Mouse (Mus musculus): ENCODE results near the gene Tbc1d22a. TPM values are rescaled to one million over a fixed set of nuclear protein-coding genes. Genes with fewer than 3 reads are reported as not detected.

Tbc1d22a gene
- polyA plus RNA-seq, 1 experiment, result 28.1 TPM

DNA sequence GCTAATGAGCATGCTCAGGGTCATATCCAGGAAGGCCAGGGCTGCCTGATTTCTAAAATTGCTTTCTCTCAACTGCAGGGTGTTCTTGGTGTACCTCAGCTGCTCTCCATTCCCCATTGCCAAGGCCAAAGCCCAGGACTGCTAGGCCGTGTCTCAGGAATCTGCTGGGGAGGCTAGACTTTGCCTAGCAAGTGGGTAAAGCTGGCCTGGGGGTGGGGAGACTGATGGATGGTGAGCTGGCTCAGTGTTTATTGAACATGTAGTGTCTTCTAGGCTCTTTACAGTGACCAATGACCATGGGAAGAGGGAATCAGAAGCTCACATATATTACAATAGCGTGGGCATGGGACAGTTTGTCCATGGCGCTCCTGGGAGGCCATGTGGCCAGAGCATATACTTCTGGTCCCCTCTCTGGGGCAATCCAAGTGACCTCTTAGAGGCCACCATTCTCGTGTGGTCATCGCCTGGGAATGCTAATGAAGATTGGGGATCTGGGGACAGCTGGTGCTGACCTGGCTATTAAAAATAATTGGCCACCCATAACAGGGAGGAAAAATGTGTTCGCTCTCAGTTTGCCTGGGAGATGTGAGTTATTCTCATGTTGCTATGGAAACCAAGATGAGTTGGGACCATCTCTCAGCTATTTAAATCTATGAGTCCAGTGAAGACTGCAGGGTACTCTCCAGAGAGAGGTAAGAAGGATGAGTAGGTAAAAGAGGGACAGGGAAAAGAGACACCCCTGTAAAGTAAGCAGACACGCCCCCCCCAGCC is 294.3 kb downstream of the Tbc1d22a start:
- no peaks in the 10 kb centered on the region for H3K4me1 ChIP-seq (ENCODE audit: control insufficient read depth, insufficient read depth, insufficient read length)
- 85% methylated on average over 7 of the region's 7 CpGs for WGBS
- DNase-seq (ENCODE audit: low read depth in 1 of 2, low spot score in 2 of 2), result peak in 1 of 2 experiments; percentile 1
- H3K4me3 ChIP-seq (ENCODE audit: extremely low read depth, insufficient read depth, insufficient read length), result no peak overlapping the region
- H3K36me3 ChIP-seq (ENCODE audit: control insufficient read depth, insufficient read depth, low read length), result no peaks in the 10 kb centered on the region
- H3K27me3 ChIP-seq (ENCODE audit: control insufficient read depth, insufficient read depth, low read length), result no peaks in the 10 kb centered on the region
- no peak overlapping the region for H3K27ac ChIP-seq (ENCODE audit: insufficient read depth, low read length)
- no peak for TF ChIP-seq POLR2A (IDR thresholded peaks at IDR 0.05; ENCODE audit: low read depth, low read length)
- TF ChIP-seq CTCF (IDR thresholded peaks at IDR 0.05; ENCODE audit: extremely low read depth, insufficient read depth, insufficient read length, insufficient replicate concordance), result no peak

GRCm38 (mm10) chr15:86509601-86510000 is 295.3 kb downstream of the Tbc1d22a start:
- no peak for DNase-seq (ENCODE audit: low read depth in 1 of 2, low spot score in 2 of 2)
- TF ChIP-seq POLR2A (IDR thresholded peaks at IDR 0.05; ENCODE audit: low read depth, low read length) (no peak), CTCF (IDR thresholded peaks at IDR 0.05; ENCODE audit: extremely low read depth, insufficient read depth, insufficient read length, insufficient replicate concordance) (no peak)
- Histone ChIP-seq H3K27ac (ENCODE audit: insufficient read depth, low read length) (no peak overlapping the region), H3K4me3 (ENCODE audit: extremely low read depth, insufficient read depth, insufficient read length) (no peak overlapping the region), H3K4me1 (ENCODE audit: control insufficient read depth, insufficient read depth, insufficient read length) (no peaks in the 10 kb centered on the region), H3K36me3 (ENCODE audit: control insufficient read depth, insufficient read depth, low read length) (no peaks in the 10 kb centered on the region), H3K27me3 (ENCODE audit: control insufficient read depth, insufficient read depth, low read length) (no peaks in the 10 kb centered on the region)
- 89% methylated on average over 6 of the region's 6 CpGs for WGBS

GRCm38 (mm10) chr15:86511181-86511580 is 296.9 kb downstream of the Tbc1d22a start:
- 85% methylated on average over 7 of the region's 7 CpGs for WGBS
- Histone ChIP-seq H3K4me1 (ENCODE audit: control insufficient read depth, insufficient read depth, insufficient read length) (no peaks in the 10 kb centered on the region), H3K36me3 (ENCODE audit: control insufficient read depth, insufficient read depth, low read length) (no peaks in the 10 kb centered on the region), H3K27ac (ENCODE audit: insufficient read depth, low read length) (no peak overlapping the region), H3K4me3 (ENCODE audit: extremely low read depth, insufficient read depth, insufficient read length) (no peak overlapping the region), H3K27me3 (ENCODE audit: control insufficient read depth, insufficient read depth, low read length) (no peaks in the 10 kb centered on the region)
- DNase-seq (ENCODE audit: low read depth in 1 of 2, low spot score in 2 of 2), result no peak
- TF ChIP-seq POLR2A (IDR thresholded peaks at IDR 0.05; ENCODE audit: low read depth, low read length), result no peak
- no peak for TF ChIP-seq CTCF (IDR thresholded peaks at IDR 0.05; ENCODE audit: extremely low read depth, insufficient read depth, insufficient read length, insufficient replicate concordance)

GRCm38 (mm10) chr15:86513336-86513735 is 299.1 kb downstream of the Tbc1d22a start:
- H3K36me3 ChIP-seq (ENCODE audit: control insufficient read depth, insufficient read depth, low read length), result no peaks in the 10 kb centered on the region
- no peak overlapping the region for H3K27ac ChIP-seq (ENCODE audit: insufficient read depth, low read length)
- TF ChIP-seq POLR2A (IDR thresholded peaks at IDR 0.05; ENCODE audit: low read depth, low read length) (no peak), CTCF (IDR thresholded peaks at IDR 0.05; ENCODE audit: extremely low read depth, insufficient read depth, insufficient read length, insufficient replicate concordance) (no peak)
- no peaks in the 10 kb centered on the region for H3K27me3 ChIP-seq (ENCODE audit: control insufficient read depth, insufficient read depth, low read length)
- no peak for DNase-seq (ENCODE audit: low read depth in 1 of 2, low spot score in 2 of 2)
- H3K4me1 ChIP-seq (ENCODE audit: control insufficient read depth, insufficient read depth, insufficient read length), result no peaks in the 10 kb centered on the region
- no peak overlapping the region for H3K4me3 ChIP-seq (ENCODE audit: extremely low read depth, insufficient read depth, insufficient read length)
- 93% methylated on average over 5 of the region's 5 CpGs for WGBS

DNA sequence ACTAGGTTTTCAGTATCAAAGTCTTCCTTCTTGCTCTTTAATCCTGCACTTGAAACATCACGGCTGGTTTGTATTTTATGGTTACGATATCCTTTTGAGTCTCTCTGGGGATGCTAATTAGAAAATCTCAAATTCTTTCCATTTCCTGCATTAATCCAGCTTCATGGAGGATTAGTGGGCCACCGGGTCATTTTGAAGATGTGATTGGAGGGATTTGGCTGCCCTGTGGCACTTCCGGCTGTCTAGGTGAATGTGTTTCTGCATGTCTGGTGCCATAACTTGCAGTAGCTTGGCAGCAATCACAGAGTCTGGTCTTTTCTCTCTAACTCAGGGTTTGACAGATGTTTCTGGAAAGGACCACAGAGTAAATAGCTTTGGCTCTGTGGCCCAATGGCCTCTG is 305.9 kb downstream of the Tbc1d22a start:
- no peaks in the 10 kb centered on the region for H3K4me1 ChIP-seq (ENCODE audit: control insufficient read depth, insufficient read depth, insufficient read length)
- TF ChIP-seq POLR2A (IDR thresholded peaks at IDR 0.05; ENCODE audit: low read depth, low read length), result no peak
- TF ChIP-seq CTCF (IDR thresholded peaks at IDR 0.05; ENCODE audit: extremely low read depth, insufficient read depth, insufficient read length, insufficient replicate concordance), result no peak
- no peak overlapping the region for H3K4me3 ChIP-seq (ENCODE audit: extremely low read depth, insufficient read depth, insufficient read length)
- no peaks in the 10 kb centered on the region for H3K36me3 ChIP-seq (ENCODE audit: control insufficient read depth, insufficient read depth, low read length)
- 89% methylated on average over 4 of the region's 4 CpGs for WGBS
- no peaks in the 10 kb centered on the region for H3K27me3 ChIP-seq (ENCODE audit: control insufficient read depth, insufficient read depth, low read length)
- no peak overlapping the region for H3K27ac ChIP-seq (ENCODE audit: insufficient read depth, low read length)
- DNase-seq (ENCODE audit: low read depth in 1 of 2, low spot score in 2 of 2), result no peak

GRCm38 (mm10) chr15:86535356-86535755 is 321.1 kb downstream of the Tbc1d22a start:
- Histone ChIP-seq H3K4me1 (ENCODE audit: control insufficient read depth, insufficient read depth, insufficient read length) (no peaks in the 10 kb centered on the region), H3K27me3 (ENCODE audit: control insufficient read depth, insufficient read depth, low read length) (no peaks in the 10 kb centered on the region), H3K4me3 (ENCODE audit: extremely low read depth, insufficient read depth, insufficient read length) (no peak overlapping the region), H3K27ac (ENCODE audit: insufficient read depth, low read length) (no peak overlapping the region), H3K36me3 (ENCODE audit: control insufficient read depth, insufficient read depth, low read length) (no peaks in the 10 kb centered on the region)
- TF ChIP-seq POLR2A (IDR thresholded peaks at IDR 0.05; ENCODE audit: low read depth, low read length) (no peak), CTCF (IDR thresholded peaks at IDR 0.05; ENCODE audit: extremely low read depth, insufficient read depth, insufficient read length, insufficient replicate concordance) (no peak)
- 88% methylated on average over 6 of the region's 6 CpGs for WGBS
- no peak for DNase-seq (ENCODE audit: low read depth in 1 of 2, low spot score in 2 of 2)

- no peaks in the 10 kb centered on the region for H3K4me1 ChIP-seq (ENCODE audit: control insufficient read depth, insufficient read depth, insufficient read length)
- H3K4me3 ChIP-seq (ENCODE audit: extremely low read depth, insufficient read depth, insufficient read length), result no peak overlapping the region
- no peaks in the 10 kb centered on the region for H3K27me3 ChIP-seq (ENCODE audit: control insufficient read depth, insufficient read depth, low read length)
- no peak overlapping the region for H3K27ac ChIP-seq (ENCODE audit: insufficient read depth, low read length)
- DNase-seq (ENCODE audit: low read depth in 1 of 2, low spot score in 2 of 2), result no peak
- TF ChIP-seq POLR2A (IDR thresholded peaks at IDR 0.05; ENCODE audit: low read depth, low read length) (no peak), CTCF (IDR thresholded peaks at IDR 0.05; ENCODE audit: extremely low read depth, insufficient read depth, insufficient read length, insufficient replicate concordance) (no peak)
- WGBS, result 75% methylated on average over 3 of the region's 3 CpGs
- no peaks in the 10 kb centered on the region for H3K36me3 ChIP-seq (ENCODE audit: control insufficient read depth, insufficient read depth, low read length)
Observed at GRCm38 (mm10) chr15:86542371-86542770, 328.1 kb downstream of the Tbc1d22a start.

Data from spleen, adult 2 months (tissue).